Mouse (Mus musculus): ENCODE data around the gene Tmco3. TPM values are rescaled to one million over a fixed set of nuclear protein-coding genes. Genes with fewer than 3 reads are reported as not detected.

Tmco3 gene
- total and polyA plus RNA-seq, 3 experiments: 24.4 to 30.0 (median 29.4) TPM

DNA sequence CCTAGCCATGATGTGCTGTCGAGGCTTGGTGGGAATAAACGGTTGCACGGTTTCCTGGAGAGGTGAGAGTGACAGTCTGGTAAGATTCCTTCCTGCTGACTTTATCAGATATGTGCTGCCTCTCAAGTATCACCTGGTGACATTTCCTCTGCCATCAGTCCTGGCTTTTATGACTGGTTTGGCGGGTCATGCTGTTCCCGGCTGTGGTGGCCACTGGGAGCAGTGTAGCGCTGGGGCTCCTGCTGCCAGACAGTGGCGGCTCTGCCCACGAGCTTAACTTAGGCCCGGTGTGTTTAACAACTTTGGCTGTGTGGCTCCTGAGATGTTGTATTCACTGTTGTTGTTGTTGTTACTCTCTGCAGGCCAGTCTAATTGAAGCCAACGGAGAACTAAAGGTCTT, 68.7 kb downstream of the Tmco3 start:
- no peak overlapping the region for H3K4me3 ChIP-seq
- no peaks in the 10 kb centered on the region for H3K79me2 ChIP-seq (replicated peaks; ENCODE audit: control insufficient read depth, insufficient read depth, low read length)
- H3K27me3 ChIP-seq (ENCODE audit: control insufficient read depth, insufficient read depth, low read length): no peaks in the 10 kb centered on the region
- TF ChIP-seq CTCF (IDR thresholded peaks at IDR 0.05) (peak; percentile 30), EP300 (IDR thresholded peaks at IDR 0.05; ENCODE audit: insufficient read depth, low read depth, low read length) (no peak)
- no peaks in the 10 kb centered on the region for H3K36me3 ChIP-seq (ENCODE audit: control insufficient read depth, insufficient read depth, low read length)
- intact Hi-C loops (cut with DNase I): no loop called here
- DNase-seq: no peak
- WGBS: 65% methylated on average over 10 of the region's 10 CpGs
- no peaks in the 10 kb centered on the region; the same call in 1 of the 2 replicates for H3K4me1 ChIP-seq (ENCODE audit: control insufficient read depth, insufficient read depth, low read length)
- H3K27ac ChIP-seq: no peak overlapping the region
- no peak overlapping the region for H3K9ac ChIP-seq (ENCODE audit: low read depth, low read length)

DNA sequence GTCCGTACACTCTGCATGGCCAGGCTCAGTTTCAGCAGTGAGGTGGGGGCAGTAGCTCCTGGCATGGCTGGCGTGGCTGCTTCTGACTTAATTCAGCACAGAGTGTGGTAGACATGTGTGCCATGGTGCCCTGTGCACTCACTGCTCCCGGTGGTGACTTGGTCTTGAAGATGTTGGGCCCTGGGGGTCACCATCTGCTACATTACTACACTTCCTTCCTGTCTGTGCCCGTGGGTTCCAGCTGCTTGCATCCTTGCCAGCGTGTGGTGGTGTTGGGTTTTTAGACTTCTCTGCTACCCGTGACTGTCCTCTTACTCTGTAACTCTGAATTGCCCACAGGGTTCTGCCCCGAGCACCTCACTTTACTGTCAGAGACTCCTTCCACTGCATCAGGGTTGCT, 72.2 kb downstream of the Tmco3 start:
- no peaks in the 10 kb centered on the region for H3K4me1 ChIP-seq (ENCODE audit: control insufficient read depth, insufficient read depth, low read length)
- no peaks in the 10 kb centered on the region for H3K36me3 ChIP-seq (ENCODE audit: control insufficient read depth, insufficient read depth, low read length)
- no peak for TF ChIP-seq CTCF (IDR thresholded peaks at IDR 0.05)
- TF ChIP-seq EP300 (IDR thresholded peaks at IDR 0.05; ENCODE audit: insufficient read depth, low read depth, low read length): no peak
- no peak for TF ChIP-seq POLR2A (IDR thresholded peaks at IDR 0.05; ENCODE audit: insufficient read depth, low read depth, low read length)
- WGBS: 74% methylated on average over 7 of the region's 7 CpGs
- H3K27ac ChIP-seq: no peak overlapping the region
- H3K4me3 ChIP-seq: no peak overlapping the region
- intact Hi-C loops (cut with DNase I): no loop called here
- H3K79me2 ChIP-seq (replicated peaks; ENCODE audit: control insufficient read depth, insufficient read depth, low read length): no peaks in the 10 kb centered on the region
- DNase-seq: no peak
- no peaks in the 10 kb centered on the region for H3K27me3 ChIP-seq (ENCODE audit: control insufficient read depth, insufficient read depth, low read length)
- H3K9ac ChIP-seq (ENCODE audit: low read depth, low read length): no peak overlapping the region

DNA sequence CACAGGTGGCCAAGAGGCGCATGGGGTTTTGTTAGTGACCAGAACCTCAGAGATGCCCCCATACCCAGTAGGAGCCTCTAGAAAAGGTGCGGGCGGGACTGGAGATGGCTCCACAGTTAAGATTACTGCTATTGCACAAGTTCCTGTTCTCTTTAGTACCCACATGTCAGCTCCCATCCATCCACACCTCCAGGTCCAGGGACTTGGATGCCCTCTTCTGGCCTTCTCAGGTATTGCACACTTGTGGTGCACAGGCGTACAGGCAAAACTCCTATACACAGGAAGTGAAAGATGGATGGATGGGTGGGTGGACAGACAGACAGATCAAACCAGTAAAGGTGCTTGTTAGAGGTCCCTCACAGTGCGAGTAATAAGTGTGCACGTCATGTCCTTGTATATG, 73.9 kb downstream of the Tmco3 start:
- Histone ChIP-seq H3K79me2 (replicated peaks; ENCODE audit: control insufficient read depth, insufficient read depth, low read length) (no peaks in the 10 kb centered on the region), H3K36me3 (ENCODE audit: control insufficient read depth, insufficient read depth, low read length) (no peaks in the 10 kb centered on the region), H3K4me3 (no peak overlapping the region), H3K27ac (no peak overlapping the region), H3K27me3 (ENCODE audit: control insufficient read depth, insufficient read depth, low read length) (no peaks in the 10 kb centered on the region), H3K4me1 (ENCODE audit: control insufficient read depth, insufficient read depth, low read length) (no peaks in the 10 kb centered on the region), H3K9ac (ENCODE audit: low read depth, low read length) (no peak overlapping the region)
- intact Hi-C loops (cut with DNase I): no loop called here
- WGBS: 97% methylated on average over 6 of the region's 6 CpGs
- TF ChIP-seq CTCF (IDR thresholded peaks at IDR 0.05) (peak; percentile 34), POLR2A (IDR thresholded peaks at IDR 0.05; ENCODE audit: insufficient read depth, low read depth, low read length) (no peak)
- no peak for DNase-seq

Other genes with a start within 250 kb of the Tmco3 start
- not detected for gene Proz, start 227.3 kb upstream of the Tmco3 start, total RNA-seq (2021)
- gene Proz, start 227.3 kb upstream of the Tmco3 start, polyA plus RNA-seq (2012; rRNA removed): 0.20 TPM in 1 of 2 replicates, not detected in the other
- 10 to 100 TPM in 1 of 2 experiments, 1 to 10 TPM in 1; 8.2 to 10.3 TPM for gene Pcid2, start 182.7 kb upstream of the Tmco3 start, total RNA-seq (2021)
- gene Pcid2, start 182.7 kb upstream of the Tmco3 start, polyA plus RNA-seq (2012; rRNA removed): 12.9 and 14.4 TPM in 2 replicates
- gene Cul4a, start 182.6 kb upstream of the Tmco3 start, total RNA-seq (2021): 10 to 100 TPM; 68.5 to 76.0 TPM
- 35.0 and 71.0 TPM in 2 replicates for gene Cul4a, start 182.6 kb upstream of the Tmco3 start, polyA plus RNA-seq (2012; rRNA removed)
- 100 to 1,000 TPM; 406 to 437 TPM for gene Lamp1, start 129.0 kb upstream of the Tmco3 start, total RNA-seq (2021)
- 462 and 645 TPM in 2 replicates for gene Lamp1, start 129.0 kb upstream of the Tmco3 start, polyA plus RNA-seq (2012; rRNA removed)
- 1 to 10 TPM; 3.9 to 5.1 TPM for gene Grtp1, start 87.6 kb upstream of the Tmco3 start, total RNA-seq (2021)
- 3.8 and 5.6 TPM in 2 replicates for gene Grtp1, start 87.6 kb upstream of the Tmco3 start, polyA plus RNA-seq (2012; rRNA removed)
- gene Adprhl1, start 34.0 kb upstream of the Tmco3 start, total RNA-seq (2021): 100 to 1,000 TPM; 587 to 599 TPM
- gene Adprhl1, start 34.0 kb upstream of the Tmco3 start, polyA plus RNA-seq (2012; rRNA removed): 371 and 464 TPM in 2 replicates
- 10 to 100 TPM; 63.1 to 64.6 TPM for gene Dcun1d2, start 59 bp upstream of the Tmco3 start, total RNA-seq (2021)
- gene Dcun1d2, start 59 bp upstream of the Tmco3 start, polyA plus RNA-seq (2012; rRNA removed): 52.1 and 74.2 TPM in 2 replicates
- 10 to 100 TPM; 35.1 to 41.7 TPM for gene Tfdp1, start 50.6 kb downstream of the Tmco3 start, total RNA-seq (2021)
- gene Tfdp1, start 50.6 kb downstream of the Tmco3 start, polyA plus RNA-seq (2012; rRNA removed): 19.3 and 40.8 TPM in 2 replicates
- not detected for gene Atp4b, start 108.6 kb downstream of the Tmco3 start, total RNA-seq (2021)
- 0.23 and 0.33 TPM in 2 replicates for gene Atp4b, start 108.6 kb downstream of the Tmco3 start, polyA plus RNA-seq (2012; rRNA removed)
- under 1 TPM; 0.05 TPM for gene Grk1, start 116.9 kb downstream of the Tmco3 start, total RNA-seq (2021)
- not detected in 2 replicates for gene Grk1, start 116.9 kb downstream of the Tmco3 start, polyA plus RNA-seq (2012; rRNA removed)
- gene Tmem255b, start 147.0 kb downstream of the Tmco3 start, total RNA-seq (2021): 1 to 10 TPM; 4.8 to 8.0 TPM
- gene Tmem255b, start 147.0 kb downstream of the Tmco3 start, polyA plus RNA-seq (2012; rRNA removed): 10.2 and 17.0 TPM in 2 replicates
- 100 to 1,000 TPM; 114 to 129 TPM for gene Gas6, start 206.3 kb downstream of the Tmco3 start, total RNA-seq (2021)
- gene Gas6, start 206.3 kb downstream of the Tmco3 start, polyA plus RNA-seq (2012; rRNA removed): 133 and 153 TPM in 2 replicates

All from heart, adult 2 months (tissue).